Mouse (Mus musculus) liver, embryonic 11.5 days (tissue): ENCODE measurements around the gene Tnfrsf14. TPM values are rescaled to one million over a fixed set of nuclear protein-coding genes. Genes with fewer than 3 reads are reported as not detected.

ENCODE experiments used
- ATAC-seq: fragments of 200-750 bp; cut with Nextera tagmentation; replicated peaks from 2 replicates; pipeline ENCODE4 v1.8.0; 2017; ENCODE audit warnings: moderate number of reproducible peaks, mild to moderate bottlenecking, moderate TSS enrichment, moderate library complexity; ENCODE audit not compliant: low FRiP score
- DNase-seq: peaks from one replicate; pipeline ENCODE4 v3.0.0-alpha.2; 2017; ENCODE audit warnings: low spot score
- H3K27ac ChIP-seq: fragments of 300-500 bp; sonication (generic); 2 replicates; pipeline ENCODE4 v1.5.1; 2014; ENCODE audit warnings: mild to moderate bottlenecking, low read depth, low read length, control low read depth
- H3K27me3 ChIP-seq: fragments of 300-500 bp; sonication (generic); replicated peaks from 2 replicates; pipeline ENCODE4 v1.6.1; 2014; ENCODE audit warnings: low read length, mixed read lengths; ENCODE audit not compliant: control insufficient read depth, insufficient read depth
- H3K36me3 ChIP-seq: fragments of 300-500 bp; sonication (generic); 2 replicates; pipeline ENCODE4 v1.6.1; 2014; ENCODE audit warnings: mild to moderate bottlenecking, low read length, moderate library complexity, mixed read lengths; ENCODE audit not compliant: control insufficient read depth, insufficient read depth
- H3K4me1 ChIP-seq: fragments of 300-500 bp; sonication (generic); replicated peaks from 2 replicates; pipeline ENCODE4 v1.6.1; 2014; ENCODE audit warnings: low read length, mixed read lengths; ENCODE audit not compliant: control insufficient read depth, insufficient read depth
- H3K4me2 ChIP-seq: fragments of 300-500 bp; sonication (generic); 2 replicates; pipeline ENCODE4 v1.6.1; 2014; ENCODE audit warnings: mild to moderate bottlenecking, control low read depth, moderate library complexity
- H3K4me3 ChIP-seq: fragments of 300-500 bp; sonication (generic); 2 replicates; pipeline ENCODE4 v1.5.1; 2014; ENCODE audit warnings: low read depth, low read length, control low read depth
- H3K9ac ChIP-seq: fragments of 300-500 bp; sonication (generic); 2 replicates; pipeline ENCODE4 v1.6.1; 2014; ENCODE audit warnings: low read depth, low read length, control low read depth
- H3K9me3 ChIP-seq: fragments of 300-500 bp; sonication (generic); 2 replicates; pipeline ENCODE4 v1.6.1; 2016; ENCODE audit warnings: low read length, inconsistent platforms, mixed read lengths; ENCODE audit not compliant: control insufficient read depth
- WGBS: fragments of 180-500 bp; shearing (Covaris S2); extraction: QIAGEN DNeasy Blood & Tissue Kit; methylation state at CpG from one replicate; pipeline ENCODE4 v1.1.7; 2014; 5-methylcytosine and 5-hydroxymethylcytosine counted together
- polyA plus RNA-seq: library from polyadenylated mRNA; unstranded; fragments of >200 nt; fragmentation: Nextera tagmentation; extraction: Ambion mirVana; gene quantifications from 2 replicates; pipeline ENCODE4 v1.2.1, GENCODE M21; 2014

Gene Tnfrsf14
- polyA plus RNA-seq, 1 experiment from 2014 or later: 23.1 TPM

DNA sequence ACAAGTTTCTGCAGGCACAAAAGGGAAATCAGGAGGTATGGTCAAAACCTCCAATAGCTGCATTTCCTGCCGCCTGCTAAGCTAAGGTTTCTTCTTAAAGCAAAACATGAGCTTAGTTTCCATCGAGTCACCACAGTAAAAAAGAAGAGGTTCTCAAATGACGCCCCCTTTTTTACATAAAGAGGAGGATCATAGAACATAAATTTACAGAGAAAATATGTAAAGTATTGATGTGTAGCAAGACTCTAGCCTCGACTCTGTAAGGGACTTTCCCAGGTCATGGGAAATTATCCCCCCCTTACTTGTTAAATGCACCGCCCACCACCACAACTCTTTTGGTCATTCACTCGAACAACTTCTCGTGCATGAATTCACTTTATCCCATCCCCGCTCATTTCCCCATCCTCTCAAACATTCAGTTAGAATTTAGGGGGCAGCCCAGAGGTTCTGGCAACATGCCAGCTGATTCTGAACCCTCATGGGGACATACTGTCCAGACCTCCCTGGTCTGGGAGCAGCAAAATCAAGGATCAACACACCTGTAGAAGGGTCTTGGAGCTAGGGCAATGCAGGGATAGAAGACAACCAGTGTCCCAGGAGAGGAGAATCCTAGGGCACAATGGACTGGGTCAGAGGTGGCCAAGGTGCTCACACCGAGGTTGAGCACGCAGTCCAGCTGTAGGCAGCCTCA is 14.4 kb upstream of the Tnfrsf14 start:
- Histone ChIP-seq H3K4me2 (no peak overlapping the region), H3K9me3 (0 out of 2 replicates have a peak, but pooled peaks cover 2% of the 10 kb centered on the region), H3K27ac (no peak overlapping the region), H3K4me3 (no peak overlapping the region), H3K27me3 (peaks cover 2% of the 10 kb centered on the region; the same call in 1 of the 2 replicates), H3K4me1 (no peaks in the 10 kb centered on the region), H3K9ac (no peak overlapping the region), H3K36me3 (no peaks in the 10 kb centered on the region)
- WGBS: 79% methylated on average over 10 of the region's 10 CpGs
- DNase-seq: no peak
- ATAC-seq: no peak

DNA sequence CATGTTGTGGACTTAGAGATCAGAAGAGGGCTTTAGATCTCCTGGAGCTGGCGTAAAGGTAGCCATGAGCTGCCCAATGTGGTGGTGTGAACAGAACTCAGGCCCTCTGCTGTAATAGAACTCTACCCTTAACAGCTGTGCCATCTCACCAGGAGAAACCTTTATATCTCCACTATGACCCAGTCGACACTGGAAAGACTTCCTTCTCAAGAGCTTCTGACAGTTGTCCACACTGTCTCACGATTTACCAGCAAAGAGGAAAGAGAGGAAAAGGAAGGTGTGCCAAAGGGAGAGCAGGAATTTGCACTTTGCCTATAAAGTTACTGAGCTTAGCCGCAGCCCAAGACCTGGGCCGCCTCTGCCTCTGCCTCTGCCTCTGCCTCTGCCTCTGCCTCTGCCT is 13.5 kb upstream of the Tnfrsf14 start:
- no peaks in the 10 kb centered on the region for H3K4me1 ChIP-seq
- no peak overlapping the region for H3K4me3 ChIP-seq
- no peaks in the 10 kb centered on the region for H3K36me3 ChIP-seq
- no peaks in the 10 kb centered on the region; the same call in 1 of the 2 replicates for H3K27me3 ChIP-seq
- no peak overlapping the region for H3K4me2 ChIP-seq
- no peak overlapping the region for H3K9ac ChIP-seq
- 79% methylated on average over 5 of the region's 5 CpGs for WGBS
- no peak for DNase-seq
- 0 out of 2 replicates have a peak, but pooled peaks cover 2% of the 10 kb centered on the region for H3K9me3 ChIP-seq
- no peak overlapping the region for H3K27ac ChIP-seq
- ATAC-seq: no peak

DNA sequence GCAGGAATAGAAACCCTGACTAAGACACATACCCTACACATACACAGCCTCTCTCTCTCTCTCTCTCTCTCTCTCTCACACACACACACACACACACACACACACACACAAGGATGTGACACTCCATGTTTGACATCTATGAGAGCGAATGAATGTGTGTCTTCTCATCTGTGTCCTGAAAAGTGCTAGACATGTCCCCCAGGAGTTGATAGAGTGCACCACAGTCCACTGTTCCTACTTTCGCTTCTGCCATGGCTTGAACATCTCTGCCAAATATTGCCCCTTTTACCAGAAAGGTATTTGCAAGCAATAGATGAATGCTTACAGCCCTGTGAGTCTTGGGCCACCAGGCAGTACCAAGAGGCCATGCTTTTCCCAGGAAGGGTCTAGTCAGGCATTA is 11.8 kb upstream of the Tnfrsf14 start:
- no peak overlapping the region for H3K27ac ChIP-seq

DNA sequence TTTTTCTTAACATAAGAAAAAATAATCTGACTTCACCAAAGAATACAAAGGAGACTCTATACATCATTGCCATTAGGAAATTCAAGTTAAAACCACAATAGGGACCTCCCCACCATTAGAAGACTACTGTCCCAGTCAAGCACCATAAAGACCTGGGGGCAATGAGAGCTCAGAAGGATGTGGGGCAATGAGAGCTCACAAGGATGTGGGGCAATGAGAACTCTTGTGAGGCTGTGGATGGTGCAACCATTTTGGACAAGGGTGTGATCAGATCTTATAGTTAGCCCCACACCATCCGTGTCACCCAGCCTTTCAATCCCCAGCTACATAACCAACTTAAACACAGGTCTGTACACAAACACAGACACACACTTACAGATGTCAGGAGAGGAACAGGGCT is 9.4 kb upstream of the Tnfrsf14 start:
- no peak overlapping the region for H3K9ac ChIP-seq
- no peak overlapping the region for H3K27ac ChIP-seq
- DNase-seq: no peak
- no peaks in the 10 kb centered on the region; the same call in 1 of the 2 replicates for H3K27me3 ChIP-seq
- no peak for ATAC-seq
- no peak overlapping the region for H3K4me2 ChIP-seq
- WGBS: 72% methylated on average over 1 of the region's 1 CpGs
- no peaks in the 10 kb centered on the region for H3K4me1 ChIP-seq
- no peaks in the 10 kb centered on the region for H3K36me3 ChIP-seq
- 0 out of 2 replicates have a peak, but pooled peaks cover 2% of the 10 kb centered on the region for H3K9me3 ChIP-seq
- H3K4me3 ChIP-seq: no peak overlapping the region

More for the DNA sequence above, 11.8 kb upstream of the Tnfrsf14 start:
- DNase-seq (no peak), ATAC-seq (no peak)
- Histone ChIP-seq H3K4me3 (no peak overlapping the region), H3K9me3 (0 out of 2 replicates have a peak, but pooled peaks cover 2% of the 10 kb centered on the region), H3K36me3 (no peaks in the 10 kb centered on the region), H3K4me2 (no peak overlapping the region), H3K4me1 (no peaks in the 10 kb centered on the region), H3K27me3 (no peaks in the 10 kb centered on the region; the same call in 1 of the 2 replicates), H3K9ac (no peak overlapping the region)
- WGBS: 80% methylated on average over 2 of the region's 2 CpGs

DNA sequence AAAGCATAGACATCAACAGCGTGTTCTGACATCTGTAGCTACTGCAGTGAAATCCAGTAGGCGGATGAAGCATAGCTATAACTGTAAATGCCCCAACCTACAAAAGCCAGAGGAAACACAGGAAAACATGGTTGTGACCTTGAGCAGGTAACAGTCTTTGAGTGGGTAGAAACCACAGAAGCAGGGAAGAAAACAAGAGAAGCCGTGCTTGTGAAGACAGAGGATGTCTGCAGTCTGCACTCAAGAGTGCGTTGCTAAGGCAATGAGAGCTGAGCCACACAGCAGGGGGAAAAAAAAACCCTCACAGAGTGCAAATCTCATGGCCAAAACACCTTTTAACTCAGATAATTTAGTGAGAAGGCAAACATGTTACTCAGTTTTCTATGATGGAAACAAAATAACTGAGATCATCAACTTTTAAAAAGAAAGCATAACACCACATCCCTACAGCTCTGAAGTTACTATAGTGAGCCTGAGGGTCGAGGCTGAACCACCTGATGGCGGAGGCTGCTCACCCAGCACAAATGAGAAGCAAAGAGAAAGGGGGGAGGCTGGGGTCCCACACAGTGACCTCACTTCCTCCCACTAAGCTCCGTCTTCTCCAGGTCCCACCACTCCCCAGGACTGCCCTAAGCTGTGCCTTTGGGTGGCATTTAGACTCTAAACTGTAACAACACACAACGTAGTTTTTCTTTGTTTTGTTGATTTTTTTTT is 8.3 kb upstream of the Tnfrsf14 start:
- no peak for ATAC-seq
- Histone ChIP-seq H3K27ac (no peak overlapping the region), H3K36me3 (no peaks in the 10 kb centered on the region)

DNA sequence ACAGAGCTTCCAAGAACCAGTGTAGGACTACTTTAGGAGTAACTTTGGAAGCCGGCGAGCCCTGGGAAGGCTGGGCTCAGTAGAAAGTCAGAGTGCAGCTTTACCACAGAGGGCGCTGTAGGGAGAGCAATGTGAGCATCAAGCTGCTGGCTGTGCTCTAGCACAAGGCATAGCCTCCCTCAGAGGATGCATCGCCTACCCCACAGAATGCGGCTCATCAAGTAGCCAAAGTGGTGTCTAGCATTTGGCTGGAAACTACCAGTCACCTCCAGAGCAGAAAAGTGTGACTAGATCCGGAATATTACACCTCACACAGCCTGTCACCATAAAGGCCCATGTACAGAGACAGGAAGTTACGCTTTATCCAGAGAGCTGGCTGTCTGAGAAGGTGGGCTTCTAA is 7.4 kb upstream of the Tnfrsf14 start:
- no peaks in the 10 kb centered on the region for H3K36me3 ChIP-seq
- WGBS: 81% methylated on average over 7 of the region's 7 CpGs
- no peak for DNase-seq
- no peak for ATAC-seq
- no peak overlapping the region for H3K27ac ChIP-seq
- H3K9ac ChIP-seq: no peak overlapping the region
- H3K27me3 ChIP-seq: no peaks in the 10 kb centered on the region; the same call in 1 of the 2 replicates
- H3K4me1 ChIP-seq: no peaks in the 10 kb centered on the region
- H3K4me3 ChIP-seq: no peak overlapping the region
- H3K4me2 ChIP-seq: no peak overlapping the region
- no peaks in the 10 kb centered on the region for H3K9me3 ChIP-seq

More for the DNA sequence above, 8.3 kb upstream of the Tnfrsf14 start:
- Histone ChIP-seq H3K9ac (no peak overlapping the region), H3K27me3 (no peaks in the 10 kb centered on the region; the same call in 1 of the 2 replicates), H3K4me1 (no peaks in the 10 kb centered on the region), H3K4me3 (no peak overlapping the region), H3K4me2 (no peak overlapping the region), H3K9me3 (no peaks in the 10 kb centered on the region)
- no peak for DNase-seq
- 61% methylated on average over 8 of the region's 8 CpGs for WGBS

DNA sequence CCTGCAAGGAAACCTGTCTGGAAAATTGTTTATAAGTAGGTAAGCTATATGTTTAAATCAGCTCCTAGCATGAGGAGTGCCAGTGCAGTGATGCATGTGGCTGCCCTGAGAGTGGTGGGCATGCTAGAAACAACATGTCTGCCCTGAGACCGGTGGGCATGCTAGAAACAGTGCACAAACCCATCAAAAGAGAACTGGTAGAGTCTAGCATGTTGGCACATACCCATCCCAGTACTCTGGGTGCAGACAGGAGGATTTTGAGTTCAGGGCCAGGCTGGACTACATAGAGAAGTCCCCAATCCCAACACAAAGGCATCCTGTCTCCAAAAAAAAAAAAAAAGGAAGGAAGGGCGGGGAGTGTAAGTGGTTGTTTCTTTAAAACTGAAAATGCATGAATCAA is 6.4 kb upstream of the Tnfrsf14 start:
- WGBS: 76% methylated on average over 2 of the region's 2 CpGs
- no peak overlapping the region for H3K27ac ChIP-seq
- ATAC-seq: no peak

DNA sequence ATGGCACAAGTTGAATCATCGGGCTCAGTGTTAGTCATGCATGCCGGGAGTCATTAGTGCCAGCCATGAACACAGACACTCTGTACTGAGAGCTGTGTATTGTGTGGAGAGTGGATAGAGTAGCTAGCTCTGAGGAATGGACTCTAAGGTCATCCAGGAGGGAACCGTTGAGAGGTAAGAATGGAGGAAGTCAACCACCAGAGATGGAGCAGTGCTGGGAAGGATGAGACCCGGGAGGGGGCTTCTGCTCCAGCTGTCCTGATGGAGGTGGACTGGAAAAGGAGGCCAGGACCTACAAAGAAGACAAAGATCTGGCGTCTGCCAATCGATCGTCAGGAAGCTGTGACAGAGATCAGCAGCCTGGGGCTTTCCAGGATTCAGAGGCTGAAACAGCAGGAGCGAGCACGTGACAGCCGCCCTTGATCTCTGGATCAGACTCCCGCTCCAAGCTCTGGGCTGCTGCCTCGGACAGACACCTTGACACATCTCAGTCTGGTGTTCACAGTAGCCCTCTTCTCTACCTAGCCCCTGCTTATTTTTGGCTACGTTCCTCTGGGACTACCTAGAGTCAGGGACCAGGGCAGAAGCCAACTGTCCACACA is 5.0 kb upstream of the Tnfrsf14 start:
- Histone ChIP-seq H3K4me3 (no peak overlapping the region), H3K27ac (no peak overlapping the region), H3K36me3 (no peaks in the 10 kb centered on the region), H3K4me2 (no peak overlapping the region), H3K4me1 (peaks cover 14% of the 10 kb centered on the region), H3K9me3 (no peaks in the 10 kb centered on the region), H3K9ac (no peak overlapping the region), H3K27me3 (no peaks in the 10 kb centered on the region; the same call in 1 of the 2 replicates)
- ATAC-seq (no peak), DNase-seq (no peak)
- 62% methylated on average over 13 of the region's 13 CpGs for WGBS

More for the DNA sequence above, 6.4 kb upstream of the Tnfrsf14 start:
- no peak for DNase-seq
- Histone ChIP-seq H3K9me3 (no peaks in the 10 kb centered on the region), H3K4me2 (no peak overlapping the region), H3K4me3 (no peak overlapping the region), H3K36me3 (no peaks in the 10 kb centered on the region), H3K27me3 (no peaks in the 10 kb centered on the region; the same call in 1 of the 2 replicates), H3K4me1 (peaks cover 4% of the 10 kb centered on the region), H3K9ac (no peak overlapping the region)
